8 mouse cellular contexts compared by ENCODE assay signal in genomic region chr14:33447027-33447569, GRCm38 (mm10). TPM values are rescaled to one million over a fixed set of nuclear protein-coding genes. Genes with fewer than 3 reads are reported as not detected.
DNase-seq lines count a peak whose midpoint lies in the region; ATAC-seq lines count a peak whose summit lies in the region.

Gene Mapk8, minus strand, starts transcription at chr14:33447158.

- peak; percentile 93 for DNase-seq in adipocyte (ENCODE audit: low spot score)
- DNase-seq in embryo, embryonic 10 days (ENCODE audit: low spot score) = peak; percentile 93
- peak; percentile 98 for DNase-seq in gastrocnemius, postnatal 14 days
- peak; percentile 98 for DNase-seq in intestine, embryonic 14.5 days (ENCODE audit: low spot score)
- peak; percentile 97 for DNase-seq in left cerebral cortex, postnatal 14 days (ENCODE audit: low spot score in 2 of 2)
- DNase-seq in mesoderm, embryonic 11.5 days (ENCODE audit: low read depth, low spot score) = peak; percentile 96
- peak; percentile 93 for DNase-seq in right cerebral cortex, postnatal 36 days (ENCODE audit: low spot score in 2 of 2)
- DNase-seq in yolk sac, embryonic 10.5 days (ENCODE audit: low spot score) = peak; percentile 96

- H3K4me2 ChIP-seq in intestine, embryonic 14.5 days (ENCODE audit: low read length) = peak within 1 kb of the TSS; percentile 64

- peak within 1 kb of the TSS; percentile 81 for H3K9ac ChIP-seq in intestine, embryonic 14.5 days (ENCODE audit: low read length)

- peak within 1 kb of the TSS; percentile 85 for H3K4me3 ChIP-seq in intestine, embryonic 14.5 days (ENCODE audit: low read depth, low read length)

- peaks cover 19% of the 10 kb centered on the region for H3K4me1 ChIP-seq in intestine, embryonic 14.5 days (replicated peaks; ENCODE audit: control insufficient read depth, insufficient read depth, low read length)

- no peaks in the 10 kb centered on the region for H3K36me3 ChIP-seq in intestine, embryonic 14.5 days (ENCODE audit: control insufficient read depth, insufficient read depth, low read length)

- WGBS in intestine, embryonic 14.5 days = under 1% methylated on average over 66 of the region's 70 CpGs

- ATAC-seq in intestine, embryonic 14.5 days (replicated peaks; ENCODE audit: low FRiP score, low TSS enrichment, low read depth) = peak; percentile 99

- intact Hi-C loops in gastrocnemius, postnatal 14 days (cut with DNase I; ENCODE audit: low total_unique reads) = no loop called here
- intact Hi-C loops in left cerebral cortex, postnatal 14 days (cut with DNase I) = loop anchor here (5.0 kb wide), 1 partner anchor 85 kb away; no protein-coding TSS in a partner anchor

- H3K27me3 ChIP-seq in intestine, embryonic 14.5 days (replicated peaks; ENCODE audit: control insufficient read depth, insufficient read depth, low read length) = no peaks in the 10 kb centered on the region

- H3K9me3 ChIP-seq in intestine, embryonic 14.5 days (ENCODE audit: control insufficient read depth, low read length) = no peaks in the 10 kb centered on the region

- peak within 1 kb of the TSS; percentile 94 for H3K27ac ChIP-seq in intestine, embryonic 14.5 days (ENCODE audit: low read depth)

RNA-seq across cellular contexts. Expression of gene Mapk8, which starts in this region (rescaled TPM):
- 10 to 100 TPM; 22.9 to 25.4 TPM for total RNA-seq in gastrocnemius, postnatal 14 days (2021)
- polyA plus RNA-seq in intestine, embryonic 14.5 days (2014; fragmentation: Nextera tagmentation; extraction: Ambion mirVana) = 16.2 and 21.2 TPM in 2 replicates
- 100 to 1,000 TPM; 142 to 150 TPM for total RNA-seq in left cerebral cortex, postnatal 14 days (2021)

Comparison
In these comparisons a context has a peak if more than half of its experiments do, and no peak if none do; other contexts are left out.
1. Peak in every context shown above with its lines: DNase-seq, ATAC-seq, H3K4me3 ChIP-seq and H3K27ac ChIP-seq.
2. RNA of gene Mapk8 (total RNA-seq): 142 to 150 TPM in left cerebral cortex, postnatal 14 days; 22.9 to 25.4 TPM in gastrocnemius, postnatal 14 days; every median in the first group is over 4 times any median in the second.